Mouse (Mus musculus) forelimb bud, embryonic 11.5 days (tissue): ENCODE measurements at regions not wholly inside any gene's neighbourhood (a gene's known extent, or its start where the extent isn't known, plus 50 kb on each side); places are given as distances from the start of the nearest gene placed in this dataset.
A peak's percentile ranks its signal among the peaks of the same experiment; 100 is the strongest.

Experiments
- DNase-seq: peaks from one replicate; pipeline ENCODE4 v3.0.0-alpha.2; 2012; ENCODE audit warnings: low read depth, low spot score

- no peak for DNase-seq
Observed at GRCm38 (mm10) chr1:76658228-76658627, 856.7 kb downstream of the Epha4 start.

- no peak for DNase-seq
Observed at GRCm38 (mm10) chr1:76660146-76660545, 854.7 kb downstream of the Epha4 start.

GRCm38 (mm10) chr1:76664381-76664780 is 850.5 kb downstream of the Epha4 start:
- no peak for DNase-seq

- DNase-seq, result no peak
Observed at GRCm38 (mm10) chr1:76676836-76677235, 838.1 kb downstream of the Epha4 start.

GRCm38 (mm10) chr1:76705556-76705955 is 809.3 kb downstream of the Epha4 start:
- DNase-seq, result no peak

- DNase-seq, result no peak
Observed at GRCm38 (mm10) chr1:76717639-76718292, 797.1 kb downstream of the Epha4 start.

GRCm38 (mm10) chr1:76724453-76724852 is 790.4 kb downstream of the Epha4 start:
- no peak for DNase-seq

- peak; percentile 49 for DNase-seq
Observed at GRCm38 (mm10) chr1:76737003-76737402, 777.9 kb downstream of the Epha4 start.

- DNase-seq, result no peak
Observed at GRCm38 (mm10) chr1:76737663-76738062, 777.2 kb downstream of the Epha4 start.

GRCm38 (mm10) chr1:76772694-76773093 is 742.2 kb downstream of the Epha4 start:
- no peak for DNase-seq

- DNase-seq, result no peak
Observed at GRCm38 (mm10) chr1:76786871-76787270, 728.0 kb downstream of the Epha4 start.

- DNase-seq, result no peak
Observed at GRCm38 (mm10) chr1:76793438-76793837, 721.5 kb downstream of the Epha4 start.

GRCm38 (mm10) chr1:76819906-76820305 is 695.0 kb downstream of the Epha4 start:
- DNase-seq, result no peak

- DNase-seq, result no peak
Observed at GRCm38 (mm10) chr1:76821610-76822009, 693.3 kb downstream of the Epha4 start.

GRCm38 (mm10) chr1:76829690-76830089 is 685.2 kb downstream of the Epha4 start:
- no peak for DNase-seq

GRCm38 (mm10) chr1:76832311-76832710 is 682.6 kb downstream of the Epha4 start:
- peak; percentile 84 for DNase-seq

GRCm38 (mm10) chr1:76835028-76835683 is 679.7 kb downstream of the Epha4 start:
- DNase-seq, result no peak

- DNase-seq, result no peak
Observed at GRCm38 (mm10) chr1:76849346-76849745, 665.5 kb downstream of the Epha4 start.

- no peak for DNase-seq
Observed at GRCm38 (mm10) chr1:76866304-76866968, 648.5 kb downstream of the Epha4 start.

GRCm38 (mm10) chr1:76873207-76873606 is 641.7 kb downstream of the Epha4 start:
- no peak for DNase-seq

- DNase-seq, result no peak
Observed at GRCm38 (mm10) chr1:76880111-76880782, 634.6 kb downstream of the Epha4 start.

GRCm38 (mm10) chr1:76880783-76881145 is 634.1 kb downstream of the Epha4 start:
- no peak for DNase-seq
